Mouse (Mus musculus) limb, embryonic 12.5 days (tissue): ENCODE results near the gene Mapk1. TPM values are rescaled to one million over a fixed set of nuclear protein-coding genes. Genes with fewer than 3 reads are reported as not detected.

Experiments
- ATAC-seq: fragments of 200-750 bp; cut with Nextera tagmentation; 2 replicates; pipeline ENCODE4 v1.8.0; 2017; ENCODE audit warnings: low read depth, moderate TSS enrichment; ENCODE audit not compliant: insufficient number of reproducible peaks, insufficient read depth, low FRiP score, low TSS enrichment
- H3K27ac ChIP-seq: fragments of 300-500 bp; sonication (generic); 2 replicates; pipeline ENCODE4 v1.5.1; 2016; ENCODE audit warnings: mild to moderate bottlenecking, moderate library complexity
- H3K27me3 ChIP-seq: fragments of 300-500 bp; sonication (generic); 2 replicates; pipeline ENCODE4 v1.6.1; 2016; ENCODE audit warnings: mild to moderate bottlenecking, moderate library complexity
- H3K36me3 ChIP-seq: fragments of 300-500 bp; sonication (generic); 2 replicates; pipeline ENCODE4 v1.6.1; 2016; ENCODE audit warnings: mild to moderate bottlenecking, moderate library complexity
- H3K4me1 ChIP-seq: fragments of 300-500 bp; sonication (generic); replicated peaks from 2 replicates; pipeline ENCODE4 v1.6.1; 2016
- H3K4me2 ChIP-seq: fragments of 300-500 bp; sonication (generic); 2 replicates; pipeline ENCODE4 v1.6.1; 2016; ENCODE audit warnings: mild to moderate bottlenecking, moderate library complexity
- H3K4me3 ChIP-seq: fragments of 300-500 bp; sonication (generic); replicated peaks from 2 replicates; pipeline ENCODE4 v1.5.1; 2016; ENCODE audit warnings: mild to moderate bottlenecking
- H3K9ac ChIP-seq: fragments of 300-500 bp; sonication (generic); replicated peaks from 2 replicates; pipeline ENCODE4 v1.6.1; 2016; ENCODE audit warnings: mild to moderate bottlenecking, moderate library complexity
- H3K9me3 ChIP-seq: fragments of 300-500 bp; sonication (generic); 2 replicates; pipeline ENCODE4 v1.6.1; 2016; ENCODE audit warnings: mild to moderate bottlenecking, moderate library complexity
- WGBS: fragments of 180-500 bp; shearing (Covaris S2); methylation state at CpG from one replicate; pipeline ENCODE4 v1.1.7; 2016; 5-methylcytosine and 5-hydroxymethylcytosine counted together
- polyA plus RNA-seq: library from polyadenylated mRNA; unstranded; fragments of >200 nt; fragmentation: Nextera tagmentation; extraction: Ambion mirVana; gene quantifications from 2 replicates; pipeline ENCODE4 v1.2.1, GENCODE M21; 2016

Mapk1 gene
- polyA plus RNA-seq, 1 experiment from 2014 or later = 142 TPM

DNA sequence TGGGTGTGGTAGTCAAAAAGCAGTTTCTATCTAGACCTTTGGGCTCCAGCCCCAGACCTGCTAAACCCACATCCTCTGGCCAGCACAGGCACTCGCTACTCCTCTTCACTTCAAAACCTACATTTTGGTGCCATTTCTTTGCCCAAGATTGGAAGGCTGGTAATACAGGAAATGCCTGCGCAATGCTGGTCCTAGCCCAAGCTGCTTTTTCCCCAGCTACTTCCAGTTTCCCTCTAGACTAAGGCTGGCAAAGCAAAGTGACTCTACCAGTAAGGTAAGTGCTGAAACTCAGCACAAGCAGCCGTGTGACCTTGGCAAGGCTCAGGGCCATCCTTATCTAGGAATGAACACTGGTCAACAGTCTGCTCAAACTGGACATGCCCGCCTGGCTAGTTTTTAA lies 102.5 kb downstream of the Mapk1 start:
- Histone ChIP-seq H3K27me3 (no peaks in the 10 kb centered on the region), H3K4me3 (no peak overlapping the region), H3K9ac (no peak overlapping the region), H3K36me3 (peaks cover 100% of the 10 kb centered on the region), H3K4me1 (no peaks in the 10 kb centered on the region), H3K4me2 (no peak overlapping the region), H3K9me3 (no peaks in the 10 kb centered on the region), H3K27ac (no peak overlapping the region)
- 90% methylated on average over 4 of the region's 4 CpGs for WGBS
- ATAC-seq = no peak

GRCm38 (mm10) chr16:17086241-17086640 lies 103.1 kb downstream of the Mapk1 start:
- Histone ChIP-seq H3K4me2 (no peak overlapping the region), H3K27me3 (no peaks in the 10 kb centered on the region), H3K36me3 (peaks cover 100% of the 10 kb centered on the region), H3K4me1 (no peaks in the 10 kb centered on the region), H3K9me3 (no peaks in the 10 kb centered on the region), H3K27ac (no peak overlapping the region), H3K4me3 (no peak overlapping the region), H3K9ac (no peak overlapping the region)
- ATAC-seq = no peak
- 91% methylated on average over 3 of the region's 3 CpGs for WGBS

DNA sequence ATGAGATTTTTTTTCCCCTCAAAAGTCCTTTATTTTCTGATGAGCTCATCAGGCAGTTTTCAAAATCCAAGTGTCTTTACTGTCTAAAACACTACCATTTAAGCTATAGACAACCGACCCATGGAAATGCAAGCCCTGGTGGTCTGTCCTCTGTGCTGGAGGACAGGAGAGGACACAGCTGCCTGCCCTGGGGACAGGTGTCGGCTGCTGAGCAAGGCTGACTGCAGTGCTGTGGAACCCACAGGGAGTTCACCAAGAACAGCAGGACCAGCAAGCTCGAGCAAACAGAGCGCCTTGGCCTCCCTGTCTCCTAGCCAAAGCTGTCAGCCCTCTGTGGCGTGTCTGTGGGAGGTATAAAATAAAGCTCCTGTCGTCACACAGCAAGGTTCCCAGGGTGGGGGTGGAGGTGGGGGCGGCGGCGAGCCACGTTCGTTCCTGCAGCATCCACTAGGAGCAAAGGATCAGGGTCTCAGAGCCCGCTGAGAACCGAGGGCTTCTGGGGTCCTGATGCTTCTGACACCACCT lies 103.5 kb downstream of the Mapk1 start:
- peaks cover 100% of the 10 kb centered on the region for H3K36me3 ChIP-seq
- WGBS = 74% methylated on average over 13 of the region's 13 CpGs
- no peak for ATAC-seq

DNA sequence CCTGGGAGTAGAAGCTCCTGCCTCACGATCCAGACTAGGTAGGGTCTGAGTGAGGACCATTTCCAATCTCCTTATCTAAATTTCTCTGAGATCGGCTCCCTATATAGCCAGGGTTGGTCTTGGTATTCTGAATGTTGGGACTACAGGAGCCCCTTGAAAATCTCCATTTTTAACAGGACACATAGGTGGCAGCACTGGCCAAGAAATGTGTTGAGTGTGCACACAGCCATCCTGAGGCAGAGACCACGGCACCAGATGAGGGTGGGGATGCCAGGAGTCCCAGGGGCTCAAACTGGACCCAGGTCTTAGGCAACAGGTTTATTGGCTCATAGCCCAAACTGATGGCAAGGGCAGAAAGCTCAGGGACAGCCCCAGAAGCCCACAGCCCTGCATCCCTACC lies 105.2 kb downstream of the Mapk1 start:
- no peak overlapping the region for H3K9ac ChIP-seq
- no peaks in the 10 kb centered on the region for H3K9me3 ChIP-seq
- no peaks in the 10 kb centered on the region for H3K4me1 ChIP-seq
- H3K4me3 ChIP-seq = no peak overlapping the region
- H3K27me3 ChIP-seq = no peaks in the 10 kb centered on the region
- H3K36me3 ChIP-seq = peaks cover 100% of the 10 kb centered on the region
- 73% methylated on average over 3 of the region's 3 CpGs for WGBS
- no peak overlapping the region for H3K27ac ChIP-seq
- ATAC-seq = no peak
- no peak overlapping the region for H3K4me2 ChIP-seq

More for the DNA sequence above, 103.5 kb downstream of the Mapk1 start:
- Histone ChIP-seq H3K27ac (no peak overlapping the region), H3K4me3 (no peak overlapping the region), H3K9me3 (no peaks in the 10 kb centered on the region), H3K9ac (no peak overlapping the region), H3K4me2 (no peak overlapping the region), H3K27me3 (no peaks in the 10 kb centered on the region), H3K4me1 (no peaks in the 10 kb centered on the region)

DNA sequence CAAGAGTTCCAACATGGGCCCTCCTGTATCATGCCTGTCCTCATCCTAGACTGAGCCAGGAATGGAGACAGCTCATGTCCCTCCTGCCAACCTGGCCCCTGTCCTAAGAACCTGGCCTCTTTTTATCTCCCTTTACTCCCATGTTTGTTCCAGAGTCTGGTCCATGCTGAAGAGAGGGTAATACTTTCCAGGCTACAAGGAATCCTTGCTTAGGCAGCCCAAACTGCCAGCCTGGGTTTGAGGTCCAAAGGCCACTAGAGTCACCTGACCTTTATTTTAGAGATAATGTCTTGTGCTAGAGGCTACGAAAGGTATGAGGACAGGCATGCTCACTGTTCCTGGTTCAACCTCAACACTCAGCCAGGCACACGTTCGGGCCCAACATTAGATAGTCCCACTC lies 113.8 kb downstream of the Mapk1 start:
- 97% methylated on average over 3 of the region's 3 CpGs for WGBS
- Histone ChIP-seq H3K9me3 (no peaks in the 10 kb centered on the region), H3K27me3 (no peaks in the 10 kb centered on the region), H3K4me3 (no peak overlapping the region), H3K4me1 (0 out of 2 replicates have a peak, but pooled peaks cover under 1% of the 10 kb centered on the region), H3K27ac (no peak overlapping the region), H3K9ac (no peak overlapping the region), H3K36me3 (peaks cover 100% of the 10 kb centered on the region), H3K4me2 (no peak overlapping the region)
- no peak for ATAC-seq

Other genes starting within 250 kb of the Mapk1 start
- 0.19 and 0.35 TPM in 2 replicates for gene Spag6l, start 153.9 kb upstream of the Mapk1 start, polyA plus RNA-seq
- 0.25 TPM in 1 of 2 replicates, not detected in the other for gene Igll1, start 119.4 kb upstream of the Mapk1 start, polyA plus RNA-seq
- gene Top3b, start 112.6 kb upstream of the Mapk1 start, polyA plus RNA-seq = 73.0 and 81.2 TPM in 2 replicates
- gene Vpreb1, start 112.5 kb upstream of the Mapk1 start, polyA plus RNA-seq = 2.8 and 4.0 TPM in 2 replicates
- gene Ppm1f, start 86.9 kb upstream of the Mapk1 start, polyA plus RNA-seq = 40.5 and 41.9 TPM in 2 replicates
- 83.2 and 85.9 TPM in 2 replicates for gene Ypel1, start 86.3 kb downstream of the Mapk1 start, polyA plus RNA-seq
- gene Ppil2, start 127.9 kb downstream of the Mapk1 start, polyA plus RNA-seq = 149 and 158 TPM in 2 replicates
- 109 and 113 TPM in 2 replicates for gene 2610318N02Rik, start 141.8 kb downstream of the Mapk1 start, polyA plus RNA-seq
- gene Sdf2l1, start 149.0 kb downstream of the Mapk1 start, polyA plus RNA-seq = 54.6 and 54.8 TPM in 2 replicates
- gene Ydjc, start 161.2 kb downstream of the Mapk1 start, polyA plus RNA-seq = 5.1 and 6.2 TPM in 2 replicates
- 0.40 and 0.54 TPM in 2 replicates for gene Ccdc116, start 163.8 kb downstream of the Mapk1 start, polyA plus RNA-seq
- 362 and 368 TPM in 2 replicates for gene Ube2l3, start 219.3 kb downstream of the Mapk1 start, polyA plus RNA-seq
- gene Rimbp3, start 225.2 kb downstream of the Mapk1 start, polyA plus RNA-seq = 0.74 and 0.85 TPM in 2 replicates